Mouse (Mus musculus) urinary bladder, postnatal 10 days (tissue): ENCODE data around the gene Aicda.

Source experiments
- DNase-seq: peaks from one replicate; pipeline ENCODE4 v3.0.0; 2022; ENCODE audit warnings: low spot score

Gene Aicda

GRCm38 (mm10) chr6:122601031-122601430 lies 47.4 kb downstream of the Aicda start:
- no peak for DNase-seq

DNA sequence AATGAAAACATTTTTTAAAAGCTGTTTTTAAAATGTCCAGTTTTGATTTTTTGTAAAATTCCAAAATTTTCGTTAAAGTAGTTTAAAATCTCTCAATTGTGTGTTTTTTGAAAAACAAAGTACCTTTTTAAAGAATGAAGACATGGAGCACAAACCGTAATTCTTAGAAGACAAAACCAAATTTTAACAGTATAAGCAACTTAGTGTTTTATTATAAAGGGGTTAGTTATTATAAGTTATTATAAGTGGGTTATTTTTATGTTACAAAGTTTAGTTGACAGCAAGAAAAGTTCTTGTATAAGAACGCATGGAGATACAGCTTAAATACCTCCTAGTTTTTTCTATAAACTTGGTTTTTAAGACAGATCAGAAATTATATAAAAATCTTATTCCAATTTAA lies 48.0 kb downstream of the Aicda start:
- DNase-seq = no peak

GRCm38 (mm10) chr6:122602242-122602991 lies 48.8 kb downstream of the Aicda start, which contains the start of gene Apobec1:
Apobec1 (minus strand) TSS chr6:122602444.
- no peak for DNase-seq

DNA sequence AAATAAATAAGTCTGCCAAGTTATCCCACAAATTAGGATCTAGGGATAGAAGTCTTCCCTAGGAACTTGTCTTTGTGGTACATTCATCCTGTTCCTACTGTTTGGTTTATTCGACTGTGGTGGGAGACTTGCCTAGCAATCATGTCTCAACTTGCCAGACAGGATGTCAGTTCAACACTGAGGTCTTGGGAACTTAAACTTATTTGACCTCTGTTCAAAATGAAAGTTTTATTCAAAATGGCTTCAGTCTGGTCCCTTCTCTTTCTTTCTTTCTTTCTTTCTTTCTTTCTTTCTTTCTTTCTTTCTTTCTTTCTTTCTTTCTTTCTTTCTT lies 49.4 kb downstream of the Aicda start:
- no peak for DNase-seq

- no peak for DNase-seq
These were observed 50.7 kb downstream of the Aicda start for GRCm38 (mm10) chr6:122604260-122604659.

DNA sequence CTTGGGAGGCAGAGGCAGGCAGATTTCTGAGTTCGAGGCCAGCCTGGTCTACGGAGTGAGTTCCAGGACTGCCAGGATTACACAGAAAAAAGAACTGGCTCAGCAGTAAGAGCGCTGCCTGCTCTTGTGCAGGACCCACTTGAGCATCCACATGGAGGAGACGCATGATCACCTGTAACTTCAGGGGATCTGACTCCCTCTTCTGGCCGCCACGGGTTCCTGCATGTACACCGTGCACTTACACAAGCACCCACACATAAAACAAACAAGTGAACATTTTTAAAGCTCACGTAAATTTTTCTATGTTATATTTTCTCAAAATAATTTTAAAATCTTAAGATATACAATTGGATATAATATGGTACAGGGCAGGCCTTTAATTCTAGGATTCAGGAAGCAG lies 51.9 kb downstream of the Aicda start:
- no peak for DNase-seq

DNA sequence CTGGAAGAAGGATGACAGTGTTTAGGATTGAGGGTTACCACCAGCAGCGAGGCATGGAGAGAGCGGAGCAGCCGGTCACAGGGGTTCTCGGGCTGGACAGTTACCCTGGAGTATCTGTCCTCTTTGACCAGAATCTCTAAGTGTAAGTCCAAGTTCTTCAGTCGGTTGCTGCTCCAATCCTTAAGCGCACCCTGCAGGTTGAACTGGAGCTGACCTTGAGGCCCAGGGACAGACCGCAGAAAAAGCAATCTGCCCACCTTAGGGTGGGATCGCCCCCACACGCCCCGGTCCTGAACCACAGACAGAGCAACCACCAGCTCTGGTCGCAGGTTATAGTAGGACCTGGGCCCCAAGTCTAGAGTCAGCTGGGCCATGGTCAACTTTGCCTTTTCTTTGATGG lies 53.1 kb downstream of the Aicda start:
- no peak for DNase-seq

- no peak for DNase-seq
These were observed 54.1 kb downstream of the Aicda start for GRCm38 (mm10) chr6:122607700-122608099.

GRCm38 (mm10) chr6:122608434-122609376 lies 55.1 kb downstream of the Aicda start:
- no peak for DNase-seq

DNA sequence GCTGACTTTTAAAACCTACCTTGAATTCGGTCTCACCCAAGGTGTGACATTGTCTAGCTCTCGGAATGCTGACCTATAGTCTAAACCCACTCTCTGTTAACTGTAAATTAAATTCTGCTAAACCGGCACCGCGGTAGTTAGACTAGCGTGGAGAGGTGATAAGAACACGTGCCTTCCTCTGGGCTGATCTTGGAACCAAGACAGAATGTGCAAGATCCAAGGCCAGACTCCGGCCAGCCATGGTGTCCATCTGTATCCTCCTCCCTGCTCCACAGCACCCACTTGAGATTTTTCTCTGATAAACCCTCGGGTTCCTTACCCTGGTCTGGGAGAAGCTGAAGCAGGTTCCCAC lies 55.8 kb downstream of the Aicda start:
- no peak for DNase-seq

- DNase-seq = no peak
These were observed 56.2 kb downstream of the Aicda start, which contains the start of gene Gdf3 for GRCm38 (mm10) chr6:122609771-122610170. Gdf3 (minus strand) TSS chr6:122610087.

DNA sequence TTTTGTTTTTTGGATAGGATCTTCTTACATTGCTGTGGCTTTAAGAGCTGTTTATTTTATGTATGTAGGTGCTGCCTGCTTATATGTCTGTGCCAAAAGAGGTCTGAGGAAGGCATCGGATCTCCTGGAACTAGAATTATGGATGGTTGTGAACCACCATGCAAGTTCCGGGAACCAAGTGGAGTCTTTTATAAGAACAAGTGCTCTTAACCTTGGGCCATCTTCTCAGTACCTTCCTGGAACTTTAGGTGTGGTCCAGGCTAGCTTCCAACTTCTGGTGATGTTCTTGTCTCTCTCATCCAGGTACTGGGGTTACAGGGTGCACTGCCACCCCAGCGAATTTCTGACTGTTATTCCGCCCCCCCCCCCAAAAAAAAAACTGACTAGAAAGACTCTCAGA lies 58.8 kb downstream of the Aicda start:
- DNase-seq = no peak
